Mouse (Mus musculus): ENCODE measurements around the gene Ifna7.

The Ifna7 gene

GRCm38 (mm10) chr4:88840058-88840457 lies 24.0 kb downstream of the Ifna7 start:
- no peak for DNase-seq (ENCODE audit: low spot score)

GRCm38 (mm10) chr4:88841438-88841911 lies 25.4 kb downstream of the Ifna7 start, which contains the start of gene Ifna4:
Gene Ifna4, plus strand, starts transcription at chr4:88841861.
- DNase-seq (ENCODE audit: low spot score) = no peak

GRCm38 (mm10) chr4:88845334-88845733 lies 29.3 kb downstream of the Ifna7 start:
- no peak for DNase-seq (ENCODE audit: low spot score)

- DNase-seq (ENCODE audit: low spot score) = no peak
Measured at GRCm38 (mm10) chr4:88849698-88850097, 33.7 kb downstream of the Ifna7 start, which contains the start of gene Ifna1. Gene Ifna1, plus strand, starts transcription at chr4:88850087.

- no peak for DNase-seq (ENCODE audit: low spot score)
Measured at GRCm38 (mm10) chr4:88851026-88851763, 35.2 kb downstream of the Ifna7 start.

- DNase-seq (ENCODE audit: low spot score) = no peak
Measured at GRCm38 (mm10) chr4:88859214-88859613, 43.2 kb downstream of the Ifna7 start.

GRCm38 (mm10) chr4:88863309-88863708 lies 47.3 kb downstream of the Ifna7 start:
- DNase-seq (ENCODE audit: low spot score) = no peak

GRCm38 (mm10) chr4:88864599-88864998 lies 48.6 kb downstream of the Ifna7 start:
- no peak for DNase-seq (ENCODE audit: low spot score)

- no peak for DNase-seq (ENCODE audit: low spot score)
Measured at GRCm38 (mm10) chr4:88865011-88865569, 49.1 kb downstream of the Ifna7 start.

All from MN1 (cell line).